Mouse (Mus musculus): Measurements from ENCODE around the gene Irs1. TPM values are rescaled to one million over a fixed set of nuclear protein-coding genes. Genes with fewer than 3 reads are reported as not detected.

Gene Irs1
- 1.5 and 1.6 TPM in 2 replicates for polyA plus RNA-seq (2021; fragmentation: Nextera tagmentation)
- long read RNA-seq, experiment 1, partial matches to known transcripts: 0 of 6 reads
- long read RNA-seq, experiment 1, other reads (novel, unspliced or antisense): 6 of 6 reads
- long read RNA-seq, experiment 2, full-length matches to known transcripts: 1 of 12 reads
- long read RNA-seq, experiment 2, partial matches to known transcripts: 0 of 12 reads
- long read RNA-seq, experiment 2, other reads (novel, unspliced or antisense): 11 of 12 reads

DNA sequence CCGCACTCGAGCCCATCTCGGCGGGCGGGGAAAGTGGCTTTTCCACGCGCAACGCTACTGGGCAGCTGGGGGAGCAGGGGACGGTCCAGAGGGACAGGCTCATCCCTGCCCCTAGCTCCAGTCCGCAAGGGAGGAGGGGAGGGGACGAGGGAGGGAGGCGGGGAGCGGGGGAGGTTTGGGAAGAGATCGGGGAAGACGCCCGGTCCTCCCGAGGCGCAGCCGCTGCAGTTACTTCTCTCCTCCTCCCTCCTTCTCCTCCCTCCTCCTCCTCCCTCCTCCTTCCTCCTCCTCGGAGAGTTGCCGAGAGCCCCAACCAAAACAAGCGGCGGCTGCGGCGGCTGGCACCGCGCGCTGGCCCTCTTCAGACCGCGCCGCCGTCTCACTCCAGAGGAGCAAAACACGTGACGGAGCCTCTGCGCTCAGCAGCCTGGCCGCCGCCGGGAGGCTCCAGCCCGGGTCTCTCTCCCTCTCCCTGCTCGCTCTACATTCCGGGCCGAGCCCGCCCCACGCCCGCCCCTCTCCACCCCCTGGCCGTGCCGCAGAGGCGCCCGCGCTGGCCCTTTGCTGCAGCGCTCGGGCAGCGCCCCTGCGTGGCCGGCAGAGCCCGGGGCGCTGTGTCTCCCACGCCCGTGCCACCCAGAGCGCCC, at the start of gene Irs1:
Gene Irs1, minus strand, starts transcription at position 266 of the 647 bp plus-strand sequence.

DNA sequence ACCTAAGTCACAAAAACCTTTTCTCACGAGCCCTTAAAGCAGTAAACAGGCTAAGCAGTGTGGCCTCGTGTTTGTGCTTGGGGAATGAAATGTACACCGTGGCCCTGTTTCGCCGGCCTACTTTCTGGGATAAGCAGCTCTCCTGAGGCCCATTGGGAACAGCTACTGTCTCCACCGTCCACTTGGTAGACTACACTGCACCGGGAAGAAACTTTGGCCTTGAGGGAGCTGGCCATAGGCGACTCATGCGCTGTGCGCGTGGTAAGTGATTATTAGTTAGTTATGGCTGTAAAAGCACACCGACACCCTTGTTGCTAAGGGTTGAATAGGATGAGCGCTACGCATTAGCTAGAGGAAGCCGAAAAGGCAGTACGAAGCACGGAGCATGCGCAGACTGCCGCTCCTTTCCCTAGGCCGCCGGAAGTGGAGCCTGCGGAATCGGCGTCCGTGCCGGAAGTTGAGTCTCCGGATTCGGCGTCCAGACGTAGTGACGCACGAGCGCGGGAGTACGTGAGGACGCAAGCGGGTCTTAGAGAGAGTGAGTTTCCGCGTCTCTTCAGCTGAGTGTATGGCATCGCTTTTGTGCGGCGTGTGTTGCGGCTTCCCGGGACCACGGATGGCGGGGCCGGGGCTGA, 25.0 kb upstream of the Irs1 start, which contains the start of gene Rhbdd1:
Gene Rhbdd1, plus strand, starts transcription at position 342 of the 635 bp plus-strand sequence.

GRCm38 (mm10) chr1:82232812-82233211, 58.4 kb downstream of the Irs1 start, which contains the start of gene Gm9747:
TSS of gene Gm9747 (plus strand) at chr1:82233112.

Other genes starting within 250 kb of the Irs1 start
- gene Gm9747, start 58.3 kb downstream of the Irs1 start, polyA plus RNA-seq (2021; fragmentation: Nextera tagmentation): 1.9 and 4.0 TPM in 2 replicates
- gene Rhbdd1, start 25.0 kb upstream of the Irs1 start, polyA plus RNA-seq (2021; fragmentation: Nextera tagmentation): 2.4 and 4.2 TPM in 2 replicates

Data from layer of hippocampus, adult 6 months (tissue).